Mouse (Mus musculus) embryonic stem cell, embryonic (primary cell): ENCODE measurements at regions not wholly inside any gene's neighbourhood (a gene's known extent, or its start where the extent isn't known, plus 50 kb on each side); places are given as distances from the start of the nearest gene placed in this dataset.

Source experiments
- CTCF ChIA-PET, 4 experiments: fragments of 300-600 bp in 2 of 4; fragments of 350-600 bp in 2 of 4; sonication (Branson Sonifier 250); formaldehyde crosslinking; loops; one replicate each; lab custom pipeline; 2022; ENCODE audit warnings: inconsistent platforms in 2 of 4; lab: Charles Lee
- POLR2A ChIA-PET, 4 experiments: fragments of 300-600 bp in 2 of 4; fragments of 350-600 bp in 2 of 4; sonication (Branson Sonifier 250); formaldehyde crosslinking; loops; one replicate each; lab custom pipeline; 2022; ENCODE audit warnings: antibody characterized with exemption in 4 of 4, inconsistent platforms in 1 of 4; lab: Charles Lee

DNA sequence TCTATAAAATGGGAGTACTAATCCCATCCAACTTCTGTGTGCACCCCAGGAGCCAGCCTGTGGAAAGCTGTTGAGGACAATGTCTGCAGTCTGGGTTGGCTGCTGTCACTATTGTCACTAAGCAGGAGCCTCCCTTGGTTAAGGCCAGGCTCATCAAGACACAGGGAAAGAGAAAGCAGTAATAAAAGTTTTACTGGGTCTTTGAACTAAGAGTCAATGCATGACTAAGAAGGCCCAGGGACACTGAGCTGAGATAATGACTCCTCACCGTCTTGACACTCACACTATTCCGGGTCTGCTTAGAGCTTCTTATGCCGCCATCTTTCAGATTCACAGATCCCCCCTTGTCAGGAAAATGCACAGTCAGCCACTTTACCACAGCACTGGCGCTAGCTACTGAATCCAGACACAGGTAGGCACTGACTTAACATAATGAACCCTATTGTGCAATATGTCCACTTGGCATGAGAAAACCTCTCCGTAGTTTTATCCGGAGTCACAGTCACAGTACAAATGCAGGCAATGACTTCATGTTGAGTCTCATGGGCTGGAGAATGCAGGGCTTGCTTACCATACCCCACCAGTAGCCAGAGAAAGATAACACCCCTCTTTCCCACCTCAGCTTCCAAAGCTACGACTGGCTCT, 66.2 kb upstream of the Synm start:
- CTCF ChIA-PET, result interaction anchor here in 1 of 4 experiments (0.7 kb wide), 1 partner anchor 22 kb away, joined by 3 read pairs; no protein-coding TSS in a partner anchor
- POLR2A ChIA-PET, result interaction anchor here in 1 of 4 experiments (0.6 kb wide), 1 partner anchor 622 kb away, joined by 3 read pairs; no protein-coding TSS in a partner anchor

DNA sequence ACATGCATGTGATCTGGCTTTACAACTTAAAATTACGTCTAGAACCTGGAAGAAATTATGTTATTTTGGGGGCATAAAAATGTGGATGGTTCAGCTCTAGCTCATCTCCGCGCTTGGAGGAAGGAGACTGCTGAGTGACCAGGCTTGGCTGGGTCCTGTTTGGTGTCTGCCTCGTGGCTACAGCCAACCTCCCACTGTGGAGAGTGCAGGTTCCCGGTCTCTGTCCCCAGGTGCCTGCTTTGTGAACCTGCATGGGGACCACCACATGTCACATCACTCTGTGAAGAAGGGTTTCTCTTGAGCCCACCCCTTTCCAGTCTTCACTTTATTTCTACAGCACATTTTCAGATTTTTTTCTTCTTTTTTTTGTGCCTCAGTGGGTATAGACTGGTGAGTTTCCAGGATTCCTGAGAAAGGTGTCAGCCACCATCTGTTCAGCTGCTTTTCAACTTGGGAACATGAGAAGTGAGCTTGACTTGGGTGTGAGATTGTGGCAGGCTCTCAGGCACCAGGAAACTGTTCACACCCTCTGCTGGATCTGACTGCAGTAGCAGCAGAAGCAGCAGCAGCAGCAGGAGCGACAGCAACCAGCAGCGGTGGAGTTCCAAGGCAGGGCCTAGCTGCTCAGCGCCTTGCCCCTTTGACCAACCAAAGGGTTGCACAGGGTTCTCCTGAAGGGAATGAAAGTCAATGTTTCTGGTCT, 64.6 kb upstream of the Synm start:
- CTCF ChIA-PET, result interaction anchor here in 1 of 4 experiments (0.6 kb wide), 1 partner anchor 395 kb away, joined by 6 read pairs; no protein-coding TSS in a partner anchor
- POLR2A ChIA-PET, result no interaction called here

DNA sequence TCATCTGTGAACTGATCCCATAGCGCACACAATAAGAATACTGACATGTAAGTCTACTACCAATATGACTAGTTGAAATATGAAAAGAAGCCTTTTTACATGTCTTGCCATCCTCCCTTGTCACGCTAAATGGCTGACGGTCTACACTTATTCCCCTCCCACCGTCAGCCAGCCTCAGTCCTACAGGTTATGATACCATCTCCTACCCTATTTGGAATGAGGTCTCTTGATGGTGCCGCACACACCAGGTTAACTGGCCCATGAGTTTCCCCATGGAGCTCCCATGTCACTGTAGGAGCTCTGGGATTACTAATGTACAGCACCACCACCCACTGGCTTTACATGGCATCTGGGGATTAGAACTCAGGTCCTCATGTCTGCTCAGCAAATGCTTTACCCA, 60.0 kb upstream of the Synm start:
- ChIA-PET CTCF (no interaction called here), POLR2A (interaction anchor here in 1 of 4 experiments (1.4 kb wide), 1 partner anchor 31 kb away, joined by 3 read pairs; no protein-coding TSS in a partner anchor)

DNA sequence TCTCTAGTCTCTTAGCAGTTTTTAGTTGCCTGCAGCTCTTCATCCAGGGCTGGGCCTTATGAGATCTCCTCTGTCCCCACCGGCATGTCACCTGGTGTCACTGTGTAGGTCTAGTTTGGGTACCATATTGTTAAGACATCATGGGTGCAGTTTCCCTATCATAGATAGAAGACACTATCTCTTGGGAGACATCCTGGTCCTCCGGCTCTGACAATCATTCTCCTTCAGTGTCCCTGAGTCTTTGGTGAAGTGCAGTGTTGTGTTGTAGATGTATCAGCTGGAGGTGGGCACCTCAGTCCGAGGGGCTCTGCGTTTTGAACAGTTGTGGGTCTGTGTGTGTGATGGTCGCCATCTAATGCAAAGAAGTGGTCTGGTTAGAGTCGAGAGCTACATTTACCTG, 58.0 kb upstream of the Synm start:
- ChIA-PET POLR2A (interaction anchor here in 2 of 4 experiments (1.2 to 1.4 kb wide), 2 partner anchors 14 to 337 kb away, joined by 3 to 4 read pairs; no protein-coding TSS in a partner anchor), CTCF (no interaction called here)

DNA sequence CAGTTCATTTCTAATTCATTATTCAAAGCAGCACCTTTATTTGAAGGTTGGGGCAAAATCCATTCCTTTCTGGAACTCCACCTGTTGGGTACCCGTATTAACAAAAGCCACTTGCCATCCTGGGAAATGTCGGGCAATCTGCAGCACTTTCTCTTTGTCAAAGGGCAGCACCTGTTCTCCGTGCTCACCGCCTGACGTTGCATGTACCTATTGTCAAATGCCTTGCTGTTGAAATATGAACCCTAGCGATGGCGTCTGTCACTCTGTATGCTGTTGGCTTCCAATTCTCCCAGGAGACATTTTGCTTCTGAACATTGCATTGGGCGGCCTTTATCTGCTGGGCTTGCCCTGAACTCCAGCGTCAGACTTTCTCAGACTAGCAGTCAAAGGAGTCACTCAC, 55.3 kb upstream of the Synm start:
- ChIA-PET POLR2A (interaction anchor here in 1 of 4 experiments (0.5 to 0.6 kb wide), 2 partner anchors 33 to 741 kb away, joined by 3 to 5 read pairs; no protein-coding TSS in a partner anchor), CTCF (interaction anchor here in 1 of 4 experiments (1.6 kb wide), 1 partner anchor 487 kb away, joined by 3 read pairs; no protein-coding TSS in a partner anchor)
